Mouse (Mus musculus) liver, embryonic 14.5 days (tissue): ENCODE results near the gene Trp53rka. TPM values are rescaled to one million over a fixed set of nuclear protein-coding genes. Genes with fewer than 3 reads are reported as not detected.

Source experiments
- ATAC-seq: fragments of 200-750 bp; cut with Nextera tagmentation; 2 replicates; pipeline ENCODE4 v1.8.0; 2017; ENCODE audit warnings: moderate number of reproducible peaks, mild to moderate bottlenecking, moderate library complexity; ENCODE audit not compliant: insufficient read depth
- DNase-seq, 3 experiments: peaks; one replicate each; pipeline ENCODE4 v3.0.0-alpha.2; 2012 to 2013; ENCODE audit warnings: low read depth in 3 of 3, low spot score in 3 of 3
- H3K27ac ChIP-seq: fragments of 300-500 bp; sonication (generic); 2 replicates; pipeline ENCODE4 v1.5.1; 2014; ENCODE audit warnings: moderate library complexity, mild to moderate bottlenecking, control low read depth, inconsistent platforms
- H3K27me3 ChIP-seq: fragments of 300-500 bp; sonication (generic); 2 replicates; pipeline ENCODE4 v1.6.1; 2014; ENCODE audit warnings: mild to moderate bottlenecking, low read length, moderate library complexity; ENCODE audit not compliant: control insufficient read depth, insufficient read depth
- H3K36me3 ChIP-seq: fragments of 300-500 bp; sonication (generic); replicated peaks from 2 replicates; pipeline ENCODE4 v1.6.1; 2014; ENCODE audit warnings: low read depth; ENCODE audit not compliant: control insufficient read depth, insufficient read depth
- H3K4me1 ChIP-seq, 2 experiments: fragments of 200-500 bp in 1 of 2; fragments of 300-500 bp in 1 of 2; sonication (generic) in 1 of 2; replicated peaks; 2 replicates each; pipeline ENCODE4 v1.6.1; 2012 to 2014; ENCODE audit warnings: antibody characterized with exemption in 1 of 2, inconsistent platforms in 1 of 2, low read length in 1 of 2; ENCODE audit not compliant: control insufficient read depth in 2 of 2, insufficient read depth in 2 of 2
- H3K4me2 ChIP-seq: fragments of 300-500 bp; sonication (generic); 2 replicates; pipeline ENCODE4 v1.6.1; 2014; ENCODE audit warnings: low read depth, mild to moderate bottlenecking, control low read depth, moderate library complexity
- H3K4me3 ChIP-seq, 2 experiments: fragments of 200-500 bp in 1 of 2; fragments of 300-500 bp in 1 of 2; sonication (generic) in 1 of 2; 2 replicates each; pipeline ENCODE4 v1.5.1; 2012 to 2014; ENCODE audit warnings: low read depth in 2 of 2, low read length in 2 of 2, mild to moderate bottlenecking in 2 of 2, control low read depth in 1 of 2, inconsistent platforms in 1 of 2, moderate library complexity in 1 of 2; ENCODE audit not compliant: insufficient read depth in 1 of 2
- H3K9ac ChIP-seq: fragments of 300-500 bp; sonication (generic); replicated peaks from 2 replicates; pipeline ENCODE4 v1.6.1; 2014; ENCODE audit warnings: mild to moderate bottlenecking, control low read depth, moderate library complexity
- H3K9me3 ChIP-seq: fragments of 300-500 bp; sonication (generic); 2 replicates; pipeline ENCODE4 v1.6.1; 2016; ENCODE audit warnings: low read length, mixed read lengths; ENCODE audit not compliant: control insufficient read depth
- CTCF ChIP-seq: IDR thresholded peaks from 2 replicates; pipeline ENCODE4 v1.5.1; 2016; ENCODE audit warnings: antibody characterized with exemption, low read depth, control low read depth
- EP300 ChIP-seq: IDR thresholded peaks from 2 replicates; pipeline ENCODE4 v1.6.1; 2016; ENCODE audit warnings: antibody characterized with exemption, low read depth
- WGBS: fragments of 180-500 bp; shearing (Covaris S2); extraction: QIAGEN DNeasy Blood & Tissue Kit; methylation state at CpG from one replicate; pipeline ENCODE4 v1.1.7; 2014; ENCODE audit not compliant: insufficient replicate concordance; 5-methylcytosine and 5-hydroxymethylcytosine counted together
- polyA plus RNA-seq, 2 experiments: library from polyadenylated mRNA; depleted of rRNA in 1 of 2; stranded (reverse) in 1 of 2; unstranded in 1 of 2; fragments of >200 nt; fragmentation: Nextera tagmentation in 1 of 2; extraction: Ambion mirVana in 1 of 2; gene quantifications; 2 replicates each; pipeline versions ENCODE4 v1.2.1 to v1.2.3; 2012 to 2014

The Trp53rka gene
- polyA plus RNA-seq, 2 experiments: 7.4 to 8.8 TPM

DNA sequence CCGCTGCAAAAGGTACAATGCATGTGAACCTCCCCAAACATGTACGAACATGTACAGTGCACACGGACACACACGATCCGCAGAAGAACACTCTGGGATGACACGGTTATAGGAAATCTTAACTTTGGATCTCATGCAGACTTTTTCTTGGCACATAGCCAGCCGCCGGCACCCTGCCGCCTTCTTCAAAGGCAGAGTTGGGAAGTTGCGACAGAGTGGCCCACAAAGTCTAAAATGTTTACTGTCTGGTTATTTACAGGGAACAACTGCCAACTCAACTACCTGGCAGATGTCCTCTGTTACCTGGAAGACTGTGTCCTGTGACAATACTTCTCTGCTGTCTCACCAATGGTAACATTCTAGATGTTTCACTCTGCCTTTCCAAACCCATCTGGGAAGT lies 50.1 kb downstream of the Trp53rka start:
- Histone ChIP-seq H3K9me3 (no peaks in the 10 kb centered on the region), H3K36me3 (no peaks in the 10 kb centered on the region), H3K27me3 (no peaks in the 10 kb centered on the region), H3K4me3 (no peak overlapping the region), H3K9ac (no peak overlapping the region), H3K4me2 (no peak overlapping the region), H3K27ac (no peak overlapping the region), H3K4me1 (peaks cover 0 to 10% of the 10 kb centered on the region in 2 experiments; a peak in 2 of 4 replicates)
- no peak for ATAC-seq
- no peak for TF ChIP-seq CTCF
- TF ChIP-seq EP300: no peak
- WGBS: 71% methylated on average over 10 of the region's 10 CpGs
- peak in 1 of 3 experiments; percentile 22 for DNase-seq

DNA sequence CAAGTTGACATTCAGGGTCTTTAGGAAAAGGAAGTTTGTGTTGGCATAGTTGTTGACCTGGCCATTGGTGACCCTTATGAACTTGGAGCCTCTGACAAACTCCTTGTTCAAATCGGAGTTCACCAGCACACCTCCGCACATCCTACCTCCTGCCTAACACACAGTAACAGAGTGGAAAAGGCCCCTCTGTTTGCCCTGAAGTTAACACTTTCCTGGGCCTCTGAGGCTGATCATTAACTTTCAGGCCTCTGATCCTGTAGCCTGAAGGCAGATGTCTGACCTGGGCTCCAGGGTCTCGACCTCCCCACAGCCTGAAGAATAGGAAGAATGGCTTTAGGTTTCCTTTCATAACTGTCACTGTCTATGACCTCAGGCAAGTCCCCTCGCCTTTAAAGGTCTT lies 51.5 kb downstream of the Trp53rka start:
- Histone ChIP-seq H3K36me3 (no peaks in the 10 kb centered on the region), H3K27me3 (no peaks in the 10 kb centered on the region), H3K4me3 (no peak overlapping the region), H3K9ac (no peak overlapping the region), H3K4me1 (peaks cover 0 to 10% of the 10 kb centered on the region in 2 experiments; a peak in 2 of 4 replicates), H3K9me3 (no peaks in the 10 kb centered on the region), H3K4me2 (no peak overlapping the region), H3K27ac (no peak overlapping the region)
- no peak for DNase-seq
- 51% methylated on average over 4 of the region's 4 CpGs for WGBS
- TF ChIP-seq CTCF (no peak), EP300 (no peak)
- ATAC-seq: 0 out of 2 replicates have a peak, but pooled peaks have one; percentile 36

Other genes starting within 250 kb of the Trp53rka start
- 20.4 and 28.3 TPM in 2 replicates for gene Slc35c2, start 205.5 kb downstream of the Trp53rka start, polyA plus RNA-seq (2012; rRNA removed)
- gene Slc35c2, start 205.5 kb downstream of the Trp53rka start, polyA plus RNA-seq (2014; fragmentation: Nextera tagmentation; extraction: Ambion mirVana): 27.3 and 31.3 TPM in 2 replicates
- 10.2 and 10.3 TPM in 2 replicates for gene Elmo2, start 166.8 kb downstream of the Trp53rka start, polyA plus RNA-seq (2012; rRNA removed)
- gene Elmo2, start 166.8 kb downstream of the Trp53rka start, polyA plus RNA-seq (2014; fragmentation: Nextera tagmentation; extraction: Ambion mirVana): 12.4 and 13.1 TPM in 2 replicates
- gene Zfp663, start 124.6 kb downstream of the Trp53rka start, polyA plus RNA-seq (2012; rRNA removed): 0.02 and 0.03 TPM in 2 replicates
- gene Zfp663, start 124.6 kb downstream of the Trp53rka start, polyA plus RNA-seq (2014; fragmentation: Nextera tagmentation; extraction: Ambion mirVana): 0.08 and 0.13 TPM in 2 replicates
- 0.66 and 0.73 TPM in 2 replicates for gene Zfp334, start 105.1 kb downstream of the Trp53rka start, polyA plus RNA-seq (2012; rRNA removed)
- 0.89 and 1.1 TPM in 2 replicates for gene Zfp334, start 105.1 kb downstream of the Trp53rka start, polyA plus RNA-seq (2014; fragmentation: Nextera tagmentation; extraction: Ambion mirVana)
- gene Ocstamp, start 92.9 kb downstream of the Trp53rka start, polyA plus RNA-seq (2012; rRNA removed): 0.86 and 1.4 TPM in 2 replicates
- gene Ocstamp, start 92.9 kb downstream of the Trp53rka start, polyA plus RNA-seq (2014; fragmentation: Nextera tagmentation; extraction: Ambion mirVana): 2.1 and 2.7 TPM in 2 replicates
- gene Slc13a3, start 20.1 kb downstream of the Trp53rka start, polyA plus RNA-seq (2012; rRNA removed): 3.2 and 3.8 TPM in 2 replicates
- gene Slc13a3, start 20.1 kb downstream of the Trp53rka start, polyA plus RNA-seq (2014; fragmentation: Nextera tagmentation; extraction: Ambion mirVana): 5.7 and 7.7 TPM in 2 replicates
- gene Slc2a10, start 10.5 kb upstream of the Trp53rka start, polyA plus RNA-seq (2012; rRNA removed): 0.16 and 0.23 TPM in 2 replicates
- gene Slc2a10, start 10.5 kb upstream of the Trp53rka start, polyA plus RNA-seq (2014; fragmentation: Nextera tagmentation; extraction: Ambion mirVana): 0.13 and 0.16 TPM in 2 replicates
- gene Eya2, start 101.7 kb upstream of the Trp53rka start, polyA plus RNA-seq (2012; rRNA removed): 0.10 and 0.16 TPM in 2 replicates
- 0.13 and 0.25 TPM in 2 replicates for gene Eya2, start 101.7 kb upstream of the Trp53rka start, polyA plus RNA-seq (2014; fragmentation: Nextera tagmentation; extraction: Ambion mirVana)